Mouse (Mus musculus) intestine, postnatal 0 days (tissue): ENCODE results near the gene Dpp8. TPM values are rescaled to one million over a fixed set of nuclear protein-coding genes. Genes with fewer than 3 reads are reported as not detected.

Experiments used
- ATAC-seq: fragments of 200-750 bp; cut with Nextera tagmentation; 2 replicates; pipeline ENCODE4 v1.8.0; 2017; ENCODE audit warnings: mild to moderate bottlenecking, moderate TSS enrichment, moderate library complexity
- H3K27ac ChIP-seq: fragments of 300-500 bp; sonication (generic); 2 replicates; pipeline ENCODE4 v1.5.1; 2014; ENCODE audit warnings: mild to moderate bottlenecking, low read depth, low read length, moderate library complexity
- H3K27me3 ChIP-seq: fragments of 300-500 bp; sonication (generic); replicated peaks from 2 replicates; pipeline ENCODE4 v1.6.1; 2014; ENCODE audit warnings: low read length, mixed read lengths; ENCODE audit not compliant: control insufficient read depth, insufficient read depth
- H3K36me3 ChIP-seq: fragments of 300-500 bp; sonication (generic); 2 replicates; pipeline ENCODE4 v1.6.1; 2014; ENCODE audit warnings: mild to moderate bottlenecking, moderate library complexity; ENCODE audit not compliant: control insufficient read depth, insufficient read depth
- H3K4me1 ChIP-seq: fragments of 300-500 bp; sonication (generic); replicated peaks from 2 replicates; pipeline ENCODE4 v1.6.1; 2014; ENCODE audit warnings: antibody characterized with exemption, low read length, mixed read lengths; ENCODE audit not compliant: control insufficient read depth, insufficient read depth
- H3K4me2 ChIP-seq: fragments of 300-500 bp; sonication (generic); replicated peaks from 2 replicates; pipeline ENCODE4 v1.6.1; 2014; ENCODE audit warnings: low read depth, mild to moderate bottlenecking, moderate library complexity
- H3K4me3 ChIP-seq: fragments of 300-500 bp; sonication (generic); 2 replicates; pipeline ENCODE4 v1.5.1; 2014; ENCODE audit warnings: low read depth, low read length
- H3K9ac ChIP-seq: fragments of 300-500 bp; sonication (generic); 2 replicates; pipeline ENCODE4 v1.6.1; 2014; ENCODE audit warnings: mild to moderate bottlenecking, low read depth, low read length
- H3K9me3 ChIP-seq: fragments of 300-500 bp; sonication (generic); 2 replicates; pipeline ENCODE4 v1.6.1; 2016; ENCODE audit warnings: mixed run types; ENCODE audit not compliant: control insufficient read depth
- CTCF ChIP-seq: sonication (generic); IDR thresholded peaks from 2 replicates; pipeline ENCODE4 v1.5.1; 2016; ENCODE audit warnings: low read depth, mild to moderate bottlenecking, control low read depth, antibody characterized with exemption, moderate library complexity
- WGBS: fragments of 180-500 bp; shearing (Covaris S2); extraction: QIAGEN DNeasy Blood & Tissue Kit; methylation state at CpG from one replicate; pipeline ENCODE4 v1.1.7; 2014; 5-methylcytosine and 5-hydroxymethylcytosine counted together
- polyA plus RNA-seq: library from polyadenylated mRNA; unstranded; fragments of >200 nt; fragmentation: Nextera tagmentation; extraction: Ambion mirVana; gene quantifications from 2 replicates; pipeline ENCODE4 v1.2.1, GENCODE M21; 2015

Gene Dpp8
- polyA plus RNA-seq, 1 experiment from 2014 or later, result 14.1 TPM

DNA sequence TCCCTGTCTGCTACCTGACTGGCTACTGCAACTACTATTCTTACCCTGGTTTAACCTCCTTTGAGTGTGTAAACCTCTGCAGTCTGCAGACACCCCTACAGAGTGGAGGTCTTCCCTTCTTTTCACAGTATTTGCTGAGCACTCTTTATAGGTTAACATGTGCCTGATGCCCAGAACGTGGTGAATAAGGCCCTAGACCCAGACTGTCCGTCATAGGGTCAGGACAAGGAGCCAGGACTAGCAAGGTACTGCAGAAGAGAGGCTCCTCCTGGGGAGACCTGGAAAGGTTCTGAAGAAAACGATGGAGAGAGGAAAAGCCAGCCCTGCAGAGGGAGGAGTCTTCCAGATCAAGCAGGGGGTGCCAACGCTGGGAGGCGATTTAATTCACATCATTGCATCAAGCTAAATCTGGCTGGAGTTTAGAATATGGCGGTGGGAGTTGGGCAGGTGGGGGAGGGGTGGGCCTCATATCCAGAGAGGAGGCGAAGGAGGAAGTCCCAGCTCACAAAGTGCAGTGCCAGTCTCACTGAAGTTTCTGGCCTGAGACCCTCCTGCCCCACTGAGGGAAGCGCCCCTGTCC is 71.0 kb downstream of the Dpp8 start:
- no peak overlapping the region for H3K9ac ChIP-seq
- H3K27me3 ChIP-seq, result no peaks in the 10 kb centered on the region
- TF ChIP-seq CTCF, result no peak
- peak overlapping the region; percentile 68 for H3K4me3 ChIP-seq
- no peak for ATAC-seq
- H3K4me1 ChIP-seq, result no peaks in the 10 kb centered on the region; the same call in 1 of the 2 replicates
- H3K27ac ChIP-seq, result no peak overlapping the region; the same call in 1 of the 2 replicates
- WGBS, result 37% methylated on average over 8 of the region's 8 CpGs
- H3K9me3 ChIP-seq, result no peaks in the 10 kb centered on the region
- peak overlapping the region; percentile 100 for H3K4me2 ChIP-seq
- H3K36me3 ChIP-seq, result no peaks in the 10 kb centered on the region

DNA sequence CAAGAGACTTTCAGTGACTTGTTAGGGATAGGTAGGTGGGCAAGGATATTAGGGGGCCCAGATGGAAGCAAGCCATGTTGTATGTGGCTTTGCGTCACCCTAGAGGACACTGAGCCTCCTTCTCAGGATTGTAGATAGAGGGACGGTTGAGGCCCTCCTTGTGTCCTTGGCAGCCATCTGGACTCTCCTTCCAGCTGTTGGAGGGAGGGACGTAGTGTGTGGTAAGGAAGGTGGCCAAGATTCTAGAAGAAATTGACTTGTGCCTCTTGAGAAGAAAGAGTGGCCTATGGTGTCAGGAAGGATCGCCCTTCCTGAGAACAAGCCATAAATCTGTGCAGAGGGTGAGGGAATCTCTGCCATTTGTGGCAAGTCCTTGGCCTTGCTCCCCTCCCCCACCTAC is 74.6 kb downstream of the Dpp8 start:
- no peaks in the 10 kb centered on the region for H3K27me3 ChIP-seq
- H3K4me3 ChIP-seq, result no peak overlapping the region
- no peaks in the 10 kb centered on the region for H3K36me3 ChIP-seq
- no peak for ATAC-seq
- H3K4me2 ChIP-seq, result no peak overlapping the region
- no peaks in the 10 kb centered on the region for H3K9me3 ChIP-seq
- no peaks in the 10 kb centered on the region; the same call in 1 of the 2 replicates for H3K4me1 ChIP-seq
- 33% methylated on average over 4 of the region's 4 CpGs for WGBS
- no peak overlapping the region for H3K9ac ChIP-seq
- TF ChIP-seq CTCF, result no peak
- 0 out of 2 replicates have a peak overlapping the region, but pooled peaks have one; percentile 23 for H3K27ac ChIP-seq

DNA sequence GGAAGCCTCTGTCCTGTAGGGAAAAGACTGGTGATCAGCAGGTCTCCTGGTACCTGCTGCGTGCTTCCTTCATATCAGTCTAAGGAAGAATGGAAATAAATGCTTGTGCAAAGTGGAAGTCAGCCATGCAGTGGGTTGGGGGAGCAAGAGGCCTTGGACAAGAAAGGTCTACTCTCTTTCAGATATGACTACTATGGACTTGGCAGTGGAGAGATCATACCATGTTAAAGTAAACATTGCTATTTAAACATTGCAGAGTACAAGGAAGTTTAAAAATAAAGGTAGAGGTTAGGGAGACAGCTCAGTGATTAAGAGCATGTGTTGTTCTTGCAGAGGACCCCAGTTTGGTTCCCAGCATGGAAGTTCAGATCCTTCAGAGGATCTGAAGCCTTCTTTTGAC is 75.7 kb downstream of the Dpp8 start:
- no peaks in the 10 kb centered on the region for H3K9me3 ChIP-seq
- no peak overlapping the region for H3K4me2 ChIP-seq
- H3K36me3 ChIP-seq, result no peaks in the 10 kb centered on the region
- 39% methylated on average over 1 of the region's 1 CpGs for WGBS
- no peak for TF ChIP-seq CTCF
- H3K4me3 ChIP-seq, result no peak overlapping the region
- H3K27me3 ChIP-seq, result no peaks in the 10 kb centered on the region
- peak overlapping the region; percentile 21; the same call in 1 of the 2 replicates for H3K27ac ChIP-seq
- H3K9ac ChIP-seq, result no peak overlapping the region
- ATAC-seq, result no peak
- no peaks in the 10 kb centered on the region; the same call in 1 of the 2 replicates for H3K4me1 ChIP-seq

DNA sequence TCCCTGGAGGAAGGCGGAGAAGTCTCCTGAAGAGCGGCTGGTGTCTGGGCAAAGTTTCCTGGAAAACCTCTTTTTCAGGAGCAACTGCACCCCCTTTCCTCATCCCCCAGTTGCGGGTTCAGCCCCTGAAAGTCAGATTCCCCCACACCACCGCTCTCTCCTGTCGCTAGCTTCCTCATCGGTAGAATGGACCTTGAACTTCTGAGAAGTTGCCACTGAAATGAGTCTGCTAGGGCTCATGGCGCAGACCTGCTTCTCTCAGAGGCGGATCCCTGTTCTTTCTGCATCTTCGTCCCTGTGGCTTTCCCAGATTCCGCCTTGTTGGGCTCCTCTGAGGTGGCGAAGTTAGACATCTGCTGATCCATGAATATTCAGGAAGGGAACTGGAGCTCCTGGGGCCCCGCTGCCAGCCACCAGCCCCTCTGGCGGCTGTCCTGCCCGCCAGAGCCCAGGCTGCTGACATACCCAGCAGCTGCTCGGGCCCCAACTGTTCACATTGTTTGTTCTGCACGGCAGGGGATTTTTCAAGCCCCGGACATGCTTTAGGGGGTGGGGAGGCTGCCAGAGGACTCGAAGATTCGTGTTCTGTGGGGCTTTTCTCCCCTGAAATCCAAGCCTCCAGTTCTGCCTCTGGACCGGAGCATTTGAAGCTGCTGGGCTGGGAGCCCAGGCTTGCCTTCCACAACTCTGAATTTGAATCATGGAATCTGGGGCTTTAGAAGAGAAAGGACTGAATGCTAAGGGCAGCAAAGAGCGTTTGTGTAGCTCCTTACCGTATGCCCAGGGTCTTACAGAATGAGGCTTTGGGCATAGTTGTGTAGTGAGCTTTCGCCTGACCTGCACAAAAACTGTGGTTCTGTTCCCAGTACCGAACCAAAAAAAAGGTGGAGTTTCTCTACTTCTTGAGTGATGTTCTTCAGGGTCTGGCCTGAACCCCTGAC is 77.2 kb downstream of the Dpp8 start:
- H3K4me1 ChIP-seq, result no peaks in the 10 kb centered on the region; the same call in 1 of the 2 replicates
- no peaks in the 10 kb centered on the region for H3K27me3 ChIP-seq
- peak overlapping the region; percentile 75 for H3K27ac ChIP-seq
- peak overlapping the region; percentile 45; the same call in 1 of the 2 replicates for H3K9ac ChIP-seq
- no peak for TF ChIP-seq CTCF
- H3K4me2 ChIP-seq, result peak overlapping the region; percentile 63
- peak; percentile 87 for ATAC-seq
- 18% methylated on average over 24 of the region's 24 CpGs for WGBS
- H3K9me3 ChIP-seq, result no peaks in the 10 kb centered on the region
- no peaks in the 10 kb centered on the region for H3K36me3 ChIP-seq
- H3K4me3 ChIP-seq, result peak overlapping the region; percentile 16; the same call in 1 of the 2 replicates

DNA sequence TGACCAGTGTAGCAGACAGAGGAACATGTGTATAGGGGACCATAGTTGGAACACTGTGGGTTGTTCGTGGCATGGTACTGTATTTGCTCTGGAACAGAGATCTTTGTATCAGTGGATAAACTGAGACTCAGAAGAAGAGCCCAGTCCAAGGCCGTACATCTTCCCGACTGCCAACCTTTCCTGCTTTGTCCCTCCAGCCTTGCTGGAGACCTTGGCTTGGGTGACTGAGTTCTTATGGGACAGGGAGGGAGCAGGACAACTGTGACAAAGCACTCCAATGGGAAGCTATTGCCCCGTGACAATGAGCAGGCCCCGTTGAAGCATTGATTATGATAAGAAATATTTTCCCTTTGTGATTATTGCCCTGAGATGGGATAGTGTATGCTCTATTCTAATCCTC is 79.5 kb downstream of the Dpp8 start:
- no peak for TF ChIP-seq CTCF
- Histone ChIP-seq H3K4me3 (no peak overlapping the region), H3K9me3 (no peaks in the 10 kb centered on the region), H3K4me2 (no peak overlapping the region), H3K27me3 (no peaks in the 10 kb centered on the region), H3K9ac (no peak overlapping the region), H3K27ac (no peak overlapping the region), H3K4me1 (no peaks in the 10 kb centered on the region; the same call in 1 of the 2 replicates), H3K36me3 (no peaks in the 10 kb centered on the region; the same call in 1 of the 2 replicates)
- no peak for ATAC-seq
- WGBS, result 83% methylated on average over 5 of the region's 5 CpGs

DNA sequence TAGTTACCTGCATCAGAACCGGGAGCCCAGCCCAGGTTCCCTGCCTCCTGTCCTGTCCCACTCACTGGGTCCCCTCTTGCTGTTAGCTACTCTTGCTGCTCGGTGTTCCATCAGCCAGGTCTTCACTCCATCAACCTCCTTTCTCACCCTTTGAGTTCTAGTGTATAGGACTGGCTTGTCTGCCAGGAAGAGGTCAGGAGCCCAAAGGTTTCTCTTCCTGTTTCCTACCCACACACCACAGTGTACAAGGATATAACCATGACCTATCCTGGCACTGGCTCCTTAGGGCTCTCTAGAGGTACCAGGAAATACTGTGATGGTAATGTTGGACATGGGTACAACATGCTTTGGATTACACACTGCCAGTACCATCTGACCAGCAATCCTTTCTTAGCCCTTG is 81.5 kb downstream of the Dpp8 start:
- WGBS, result 97% methylated on average over 2 of the region's 2 CpGs
- no peaks in the 10 kb centered on the region for H3K9me3 ChIP-seq
- H3K4me1 ChIP-seq, result no peaks in the 10 kb centered on the region
- ATAC-seq, result no peak
- no peak overlapping the region for H3K4me2 ChIP-seq
- no peaks in the 10 kb centered on the region for H3K27me3 ChIP-seq
- TF ChIP-seq CTCF, result no peak
- no peaks in the 10 kb centered on the region; the same call in 1 of the 2 replicates for H3K36me3 ChIP-seq
- H3K4me3 ChIP-seq, result no peak overlapping the region
- H3K27ac ChIP-seq, result no peak overlapping the region
- H3K9ac ChIP-seq, result no peak overlapping the region
